Mouse (Mus musculus) liver, embryonic 13.5 days (tissue): ENCODE measurements at regions not wholly inside any gene's neighbourhood (a gene's known extent, or its start where the extent isn't known, plus 50 kb on each side); places are given as distances from the start of the nearest gene placed in this dataset.

Experiments used
- ATAC-seq: fragments of 200-750 bp; cut with Nextera tagmentation; 2 replicates; pipeline ENCODE4 v1.8.0; 2017; ENCODE audit warnings: low read depth, mild to moderate bottlenecking, moderate number of reproducible peaks, moderate library complexity
- DNase-seq: peaks from one replicate; pipeline ENCODE4 v3.0.0; 2022
- H3K27ac ChIP-seq: fragments of 300-500 bp; sonication (generic); 2 replicates; pipeline ENCODE4 v1.5.1; 2015; ENCODE audit warnings: moderate library complexity, mild to moderate bottlenecking, inconsistent platforms
- H3K27me3 ChIP-seq: fragments of 300-500 bp; sonication (generic); 2 replicates; pipeline ENCODE4 v1.6.1; 2015; ENCODE audit warnings: mild to moderate bottlenecking, inconsistent platforms
- H3K36me3 ChIP-seq: fragments of 300-500 bp; sonication (generic); 2 replicates; pipeline ENCODE4 v1.6.1; 2015; ENCODE audit warnings: mild to moderate bottlenecking, inconsistent platforms
- H3K4me1 ChIP-seq: fragments of 300-500 bp; sonication (generic); replicated peaks from 2 replicates; pipeline ENCODE4 v1.6.1; 2015; ENCODE audit warnings: inconsistent platforms
- H3K4me2 ChIP-seq: fragments of 300-500 bp; sonication (generic); 2 replicates; pipeline ENCODE4 v1.6.1; 2015; ENCODE audit warnings: inconsistent platforms, mild to moderate bottlenecking, moderate library complexity
- H3K4me3 ChIP-seq: fragments of 300-500 bp; sonication (generic); replicated peaks from 2 replicates; pipeline ENCODE4 v1.5.1; 2015; ENCODE audit warnings: mild to moderate bottlenecking, inconsistent platforms
- H3K9ac ChIP-seq: fragments of 300-500 bp; sonication (generic); 2 replicates; pipeline ENCODE4 v1.6.1; 2015; ENCODE audit warnings: mild to moderate bottlenecking, inconsistent platforms
- H3K9me3 ChIP-seq: fragments of 300-500 bp; sonication (generic); replicated peaks from 2 replicates; pipeline ENCODE4 v1.6.1; 2016; ENCODE audit warnings: inconsistent platforms
- WGBS: fragments of 180-500 bp; shearing (Covaris S2); methylation state at CpG from one replicate; pipeline ENCODE4 v1.1.7; 2015; ENCODE audit not compliant: insufficient replicate concordance; 5-methylcytosine and 5-hydroxymethylcytosine counted together

GRCm38 (mm10) chr10:97965881-97966280 is 239.3 kb upstream of the C030005K15Rik start:
- H3K4me3 ChIP-seq: no peak overlapping the region
- no peaks in the 10 kb centered on the region for H3K9me3 ChIP-seq
- H3K36me3 ChIP-seq: no peaks in the 10 kb centered on the region
- DNase-seq: no peak
- no peak overlapping the region for H3K27ac ChIP-seq
- H3K9ac ChIP-seq: no peak overlapping the region
- no peaks in the 10 kb centered on the region for H3K27me3 ChIP-seq
- H3K4me1 ChIP-seq: no peaks in the 10 kb centered on the region
- ATAC-seq: no peak
- 54% methylated on average over 1 of the region's 1 CpGs for WGBS
- no peak overlapping the region for H3K4me2 ChIP-seq

DNA sequence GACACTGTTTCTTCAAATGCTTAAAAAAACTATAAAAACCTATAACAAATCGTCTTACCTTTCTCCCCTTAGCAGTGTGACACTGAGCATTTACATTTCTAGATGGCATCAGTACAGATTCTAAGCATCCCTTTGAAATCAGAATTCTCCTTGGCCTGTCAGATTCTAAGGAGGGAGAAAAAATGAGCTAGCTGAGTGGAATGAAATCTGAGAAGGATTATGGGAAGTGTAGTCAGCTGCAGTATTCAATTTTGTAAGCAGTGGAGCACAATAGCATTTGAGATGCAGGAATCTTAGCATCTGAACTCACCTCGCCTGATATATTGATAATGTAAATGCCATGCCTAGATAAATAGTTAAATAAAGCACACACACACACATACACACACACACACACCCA is 240.4 kb upstream of the C030005K15Rik start:
- H3K9me3 ChIP-seq: no peaks in the 10 kb centered on the region
- H3K36me3 ChIP-seq: no peaks in the 10 kb centered on the region
- ATAC-seq: no peak
- H3K27ac ChIP-seq: no peak overlapping the region
- no peak overlapping the region for H3K9ac ChIP-seq
- no peak overlapping the region for H3K4me2 ChIP-seq
- no peak for DNase-seq
- no peaks in the 10 kb centered on the region for H3K27me3 ChIP-seq
- no peak overlapping the region for H3K4me3 ChIP-seq
- H3K4me1 ChIP-seq: no peaks in the 10 kb centered on the region
- 42% methylated on average over 2 of the region's 2 CpGs for WGBS

DNA sequence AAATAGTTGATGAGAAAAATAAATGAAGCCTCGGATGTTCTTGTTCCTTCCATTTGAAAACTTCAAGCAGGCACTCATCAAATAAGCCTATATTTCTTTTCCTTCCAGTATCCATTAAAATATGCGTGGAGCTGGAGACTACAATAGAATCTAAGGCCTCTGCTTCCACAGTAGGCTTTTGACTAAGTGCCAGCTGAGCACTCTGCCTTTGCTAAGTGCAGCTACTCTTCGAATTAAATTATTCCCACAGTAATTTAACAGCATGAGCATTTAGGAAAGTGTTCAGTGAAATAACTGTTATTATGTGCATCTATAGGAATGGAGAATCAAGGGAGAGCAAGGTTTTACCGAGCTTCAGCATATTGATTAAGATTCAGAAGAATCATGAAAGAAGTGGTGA is 280.5 kb upstream of the C030005K15Rik start:
- Histone ChIP-seq H3K27ac (no peak overlapping the region), H3K27me3 (no peaks in the 10 kb centered on the region), H3K9me3 (no peaks in the 10 kb centered on the region), H3K4me3 (no peak overlapping the region), H3K4me1 (no peaks in the 10 kb centered on the region), H3K9ac (no peak overlapping the region), H3K36me3 (no peaks in the 10 kb centered on the region), H3K4me2 (no peak overlapping the region)
- no peak for DNase-seq
- ATAC-seq: no peak
- 46% methylated on average over 4 of the region's 4 CpGs for WGBS

DNA sequence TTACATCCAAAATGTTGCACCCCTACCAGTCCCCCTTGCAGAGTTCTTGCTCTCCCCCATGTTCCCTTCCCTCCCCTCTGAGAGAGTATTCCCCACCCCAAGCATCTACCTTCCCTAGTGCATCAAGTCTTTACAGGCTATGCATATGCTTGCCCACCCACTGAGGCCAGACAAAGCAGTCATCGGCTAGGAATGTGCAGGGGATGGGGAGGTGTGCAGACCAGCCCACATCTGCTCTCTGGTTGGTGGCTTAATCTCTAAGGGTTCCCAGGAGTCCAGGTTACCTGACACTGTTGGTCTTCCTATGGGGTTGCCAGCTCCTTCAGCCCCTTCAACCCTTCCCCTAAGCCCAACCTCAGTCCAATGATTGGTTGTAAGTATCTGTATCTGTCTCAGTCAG is 281.8 kb upstream of the C030005K15Rik start:
- DNase-seq: no peak
- H3K9ac ChIP-seq: no peak overlapping the region
- H3K27ac ChIP-seq: no peak overlapping the region
- no peaks in the 10 kb centered on the region for H3K36me3 ChIP-seq
- H3K4me2 ChIP-seq: no peak overlapping the region
- H3K4me1 ChIP-seq: no peaks in the 10 kb centered on the region
- no peaks in the 10 kb centered on the region for H3K27me3 ChIP-seq
- H3K4me3 ChIP-seq: no peak overlapping the region
- no peak for ATAC-seq
- WGBS: 42% methylated on average over 1 of the region's 1 CpGs
- no peaks in the 10 kb centered on the region for H3K9me3 ChIP-seq

DNA sequence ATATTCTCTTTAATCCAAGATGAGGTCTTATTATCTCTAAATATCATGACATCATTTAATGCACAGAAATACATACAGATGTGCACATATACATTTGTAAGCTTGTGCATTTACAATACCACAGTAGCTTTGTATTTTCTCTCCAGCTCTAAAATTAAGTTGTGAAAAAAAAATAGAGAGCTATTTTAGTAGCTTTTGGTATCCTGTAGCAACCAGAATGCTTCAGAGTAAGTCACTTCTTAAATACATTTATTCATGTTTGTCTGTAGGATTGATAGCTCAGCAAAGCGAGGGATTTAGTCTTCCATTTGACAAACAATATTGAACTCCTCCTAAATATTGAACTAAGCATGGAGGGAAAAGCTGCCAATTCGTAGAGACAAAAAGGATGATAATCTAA is 286.4 kb upstream of the C030005K15Rik start:
- 48% methylated on average over 2 of the region's 2 CpGs for WGBS
- no peak for DNase-seq
- no peak overlapping the region for H3K4me3 ChIP-seq

DNA sequence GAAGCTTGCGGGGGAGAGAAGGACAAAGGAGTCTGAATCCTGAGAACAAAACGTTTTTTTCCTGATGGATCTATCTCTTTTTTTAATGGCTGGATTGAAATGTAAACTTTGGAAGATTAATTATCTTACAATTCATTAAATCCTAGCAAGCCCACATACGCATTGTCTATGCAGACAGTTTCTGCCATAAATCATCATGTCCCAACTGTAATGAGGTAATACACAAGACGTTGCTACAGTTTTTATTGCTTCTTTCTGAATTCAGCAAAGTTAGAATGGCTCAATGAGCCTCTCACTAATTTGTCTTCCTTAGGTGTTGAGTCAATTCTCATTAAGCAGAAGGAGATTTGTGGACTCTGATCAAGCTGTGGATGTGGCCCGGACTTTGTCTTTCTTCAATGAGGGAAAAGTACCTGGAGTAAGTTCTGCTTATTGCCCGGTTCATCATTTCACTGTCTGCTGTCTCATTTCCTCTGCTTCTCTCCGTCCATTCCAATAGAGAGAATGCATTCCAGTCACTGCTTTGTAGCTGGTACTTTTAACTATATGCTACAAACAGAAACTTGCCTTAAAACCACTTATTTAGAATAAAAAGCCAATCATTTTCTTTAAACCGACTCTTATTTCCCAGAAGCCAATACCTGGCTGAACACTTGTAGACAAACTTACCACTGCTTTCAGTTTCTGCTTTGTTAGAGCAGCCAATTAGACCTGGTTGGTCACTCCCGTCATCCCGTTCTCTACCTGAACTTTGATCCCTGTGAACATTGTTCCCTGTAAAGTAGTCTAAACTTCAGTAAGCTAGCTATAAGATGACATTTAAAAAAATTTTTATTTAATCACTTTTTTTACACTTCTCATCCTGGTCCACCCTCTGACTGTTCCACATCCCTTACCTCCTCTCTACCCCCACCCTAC is 288.7 kb upstream of the C030005K15Rik start:
- Histone ChIP-seq H3K27ac (no peak overlapping the region), H3K4me1 (no peaks in the 10 kb centered on the region)

More for the DNA sequence above, 286.4 kb upstream of the C030005K15Rik start:
- Histone ChIP-seq H3K4me1 (no peaks in the 10 kb centered on the region), H3K4me2 (no peak overlapping the region), H3K36me3 (no peaks in the 10 kb centered on the region), H3K9me3 (no peaks in the 10 kb centered on the region), H3K9ac (no peak overlapping the region), H3K27me3 (no peaks in the 10 kb centered on the region), H3K27ac (no peak overlapping the region)
- ATAC-seq: no peak

GRCm38 (mm10) chr10:98016596-98017304 is 290.2 kb upstream of the C030005K15Rik start:
- Histone ChIP-seq H3K4me2 (no peak overlapping the region), H3K9ac (no peak overlapping the region), H3K27ac (no peak overlapping the region), H3K4me3 (no peak overlapping the region), H3K36me3 (no peaks in the 10 kb centered on the region), H3K27me3 (no peaks in the 10 kb centered on the region), H3K4me1 (no peaks in the 10 kb centered on the region), H3K9me3 (no peaks in the 10 kb centered on the region)
- ATAC-seq (no peak), DNase-seq (no peak)
- 71% methylated on average over 2 of the region's 2 CpGs for WGBS

More for the DNA sequence above, 288.7 kb upstream of the C030005K15Rik start:
- 58% methylated on average over 10 of the region's 10 CpGs for WGBS
- no peaks in the 10 kb centered on the region for H3K27me3 ChIP-seq
- ATAC-seq (no peak), DNase-seq (no peak)
- no peak overlapping the region for H3K4me2 ChIP-seq
- no peak overlapping the region for H3K4me3 ChIP-seq
- H3K9me3 ChIP-seq: no peaks in the 10 kb centered on the region
- no peaks in the 10 kb centered on the region for H3K36me3 ChIP-seq
- no peak overlapping the region for H3K9ac ChIP-seq

DNA sequence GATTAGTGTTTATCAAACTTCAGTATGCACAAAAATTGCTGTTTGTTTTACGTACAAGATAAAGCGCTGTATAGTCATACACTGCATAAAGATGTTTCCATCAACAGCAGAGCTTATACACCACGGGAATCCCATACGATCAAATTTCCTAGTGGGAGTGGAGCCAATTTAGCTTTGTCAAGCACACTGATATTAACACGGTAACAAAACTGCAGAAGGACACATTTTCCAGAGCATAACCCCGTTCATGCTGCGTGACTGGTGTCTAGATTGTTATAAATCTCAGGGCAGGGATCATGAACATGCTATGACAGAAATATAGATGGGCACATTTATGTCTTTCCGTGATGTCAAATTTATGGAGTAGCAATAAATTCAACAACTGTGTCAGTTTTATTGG is 302.6 kb upstream of the C030005K15Rik start:
- no peaks in the 10 kb centered on the region for H3K36me3 ChIP-seq
- H3K4me2 ChIP-seq: no peak overlapping the region
- H3K27ac ChIP-seq: no peak overlapping the region
- H3K4me1 ChIP-seq: no peaks in the 10 kb centered on the region
- no peak overlapping the region for H3K9ac ChIP-seq
- H3K27me3 ChIP-seq: no peaks in the 10 kb centered on the region
- H3K9me3 ChIP-seq: no peaks in the 10 kb centered on the region
- ATAC-seq (no peak), DNase-seq (no peak)
- H3K4me3 ChIP-seq: no peak overlapping the region
- WGBS: 67% methylated on average over 8 of the region's 8 CpGs

- Histone ChIP-seq H3K27me3 (no peaks in the 10 kb centered on the region), H3K9ac (no peak overlapping the region), H3K4me2 (no peak overlapping the region), H3K4me1 (no peaks in the 10 kb centered on the region), H3K36me3 (no peaks in the 10 kb centered on the region), H3K4me3 (no peak overlapping the region), H3K9me3 (no peaks in the 10 kb centered on the region), H3K27ac (no peak overlapping the region)
- ATAC-seq (no peak), DNase-seq (no peak)
- 42% methylated on average over 3 of the region's 3 CpGs for WGBS
These were observed 303.1 kb upstream of the C030005K15Rik start for GRCm38 (mm10) chr10:98029621-98030020.

- Histone ChIP-seq H3K4me3 (no peak overlapping the region), H3K4me2 (no peak overlapping the region), H3K36me3 (no peaks in the 10 kb centered on the region), H3K9me3 (no peaks in the 10 kb centered on the region), H3K9ac (no peak overlapping the region), H3K27ac (no peak overlapping the region), H3K27me3 (no peaks in the 10 kb centered on the region), H3K4me1 (no peaks in the 10 kb centered on the region)
- no peak for ATAC-seq
- DNase-seq: no peak
- WGBS: 79% methylated on average over 1 of the region's 1 CpGs
These were observed 306.1 kb upstream of the C030005K15Rik start for GRCm38 (mm10) chr10:98032661-98033060.

DNA sequence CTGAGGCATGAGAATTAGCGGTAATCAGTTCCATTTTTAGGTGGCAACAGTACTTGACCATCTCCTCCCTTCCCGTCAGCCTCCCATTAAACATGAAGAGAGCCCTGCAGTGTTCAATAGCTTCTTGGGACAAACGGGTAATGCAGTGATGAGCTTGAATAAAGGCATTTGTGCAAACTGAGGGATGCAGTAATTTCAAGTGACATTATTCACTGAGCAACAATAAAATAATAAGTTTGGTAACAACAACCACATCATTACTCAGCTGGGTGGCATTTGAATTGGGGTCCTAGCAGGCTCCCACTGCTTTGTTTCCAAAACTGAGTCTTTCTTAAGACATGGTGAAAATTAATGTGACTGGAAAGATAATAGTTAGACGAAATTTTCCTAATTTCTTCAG is 315.2 kb upstream of the C030005K15Rik start:
- no peaks in the 10 kb centered on the region for H3K27me3 ChIP-seq
- 57% methylated on average over 4 of the region's 4 CpGs for WGBS
- ATAC-seq (no peak), DNase-seq (no peak)
- H3K4me3 ChIP-seq: no peak overlapping the region
- H3K4me2 ChIP-seq: no peak overlapping the region
- H3K4me1 ChIP-seq: no peaks in the 10 kb centered on the region
- no peak overlapping the region for H3K9ac ChIP-seq
- no peaks in the 10 kb centered on the region for H3K9me3 ChIP-seq
- no peak overlapping the region for H3K27ac ChIP-seq
- no peaks in the 10 kb centered on the region for H3K36me3 ChIP-seq
